Mouse (Mus musculus): ENCODE data around the gene Lenep. TPM values are rescaled to one million over a fixed set of nuclear protein-coding genes. Genes with fewer than 3 reads are reported as not detected.

The Lenep gene
- total and polyA plus RNA-seq, 3 experiments = not detected

GRCm38 (mm10) chr3:89367338-89367737 is 35.3 kb downstream of the Lenep start:
- TF ChIP-seq MAFK (IDR thresholded peaks at IDR 0.05; ENCODE audit: borderline replicate concordance, low read depth, low read length) (no peak), JUND (IDR thresholded peaks at IDR 0.05; ENCODE audit: low read depth, low read length) (no peak), RAD21 (IDR thresholded peaks at IDR 0.05; ENCODE audit: low read depth, low read length) (no peak), GATA1 (IDR thresholded peaks at IDR 0.05; ENCODE audit: low read depth, low read length) (no peak), USF1 (IDR thresholded peaks at IDR 0.05; ENCODE audit: low read depth, low read length) (0 out of 2 replicates have a peak, but pooled peaks have one; percentile 21)
- Histone ChIP-seq H3K4me1 (ENCODE audit: control insufficient read depth in 1 of 2, insufficient read depth in 2 of 2, low read length in 2 of 2) (no peaks in the 10 kb centered on the region), H3K9ac (ENCODE audit: control insufficient read depth, low read depth, low read length, poor library complexity, severe bottlenecking) (no peak overlapping the region), H3K79me2 (ENCODE audit: control insufficient read depth, insufficient read depth, low read length, poor library complexity) (no peaks in the 10 kb centered on the region), H3K4me3 (ENCODE audit: control insufficient read depth in 1 of 2, insufficient read depth in 1 of 2, low read depth in 2 of 2, low read length in 2 of 2) (no peak overlapping the region), H3K36me3 (ENCODE audit: control insufficient read depth in 1 of 2, insufficient read depth in 2 of 2, low read length in 2 of 2) (no peaks in the 10 kb centered on the region), H3K9me3 (replicated peaks; ENCODE audit: insufficient read depth, low read length) (no peaks in the 10 kb centered on the region), H3K27ac (ENCODE audit: control insufficient read depth, low read depth, low read length) (no peak overlapping the region), H3K27me3 (ENCODE audit: control insufficient read depth in 1 of 2, insufficient read depth in 2 of 2, low read length in 2 of 2) (peaks cover 14 to 19% of the 10 kb centered on the region in 2 experiments)
- no peak for DNase-seq (ENCODE audit: low read depth, low spot score)

- Histone ChIP-seq H3K27me3 (ENCODE audit: control insufficient read depth in 1 of 2, insufficient read depth in 2 of 2, low read length in 2 of 2) (peaks cover 14 to 19% of the 10 kb centered on the region in 2 experiments), H3K4me1 (ENCODE audit: control insufficient read depth in 1 of 2, insufficient read depth in 2 of 2, low read length in 2 of 2) (no peaks in the 10 kb centered on the region), H3K27ac (ENCODE audit: control insufficient read depth, low read depth, low read length) (no peak overlapping the region), H3K9ac (ENCODE audit: control insufficient read depth, low read depth, low read length, poor library complexity, severe bottlenecking) (no peak overlapping the region), H3K9me3 (replicated peaks; ENCODE audit: insufficient read depth, low read length) (no peaks in the 10 kb centered on the region), H3K4me3 (ENCODE audit: control insufficient read depth in 1 of 2, insufficient read depth in 1 of 2, low read depth in 2 of 2, low read length in 2 of 2) (no peak overlapping the region), H3K79me2 (ENCODE audit: control insufficient read depth, insufficient read depth, low read length, poor library complexity) (no peaks in the 10 kb centered on the region), H3K36me3 (ENCODE audit: control insufficient read depth in 1 of 2, insufficient read depth in 2 of 2, low read length in 2 of 2) (no peaks in the 10 kb centered on the region)
- DNase-seq (ENCODE audit: low read depth, low spot score) = no peak
- TF ChIP-seq SIN3A (IDR thresholded peaks at IDR 0.05; ENCODE audit: low read length) (no peak), MXI1 (IDR thresholded peaks at IDR 0.05; ENCODE audit: low read depth, low read length) (no peak), ZMIZ1 (IDR thresholded peaks at IDR 0.05; ENCODE audit: low read depth, low read length) (no peak), TCF12 (IDR thresholded peaks at IDR 0.05; ENCODE audit: low read depth, low read length) (no peak), USF1 (IDR thresholded peaks at IDR 0.05; ENCODE audit: low read depth, low read length) (no peak), POLR2AphosphoS2 (IDR thresholded peaks at IDR 0.05; ENCODE audit: low read length) (no peak), GATA1 (IDR thresholded peaks at IDR 0.05; ENCODE audit: low read depth, low read length) (no peak), HCFC1 (IDR thresholded peaks at IDR 0.05; ENCODE audit: low read depth, low read length) (no peak), ZNF384 (IDR thresholded peaks at IDR 0.05; ENCODE audit: low read depth, low read length) (no peak), NRF1 (IDR thresholded peaks at IDR 0.05; ENCODE audit: insufficient read depth, low read depth, low read length, poor library complexity, severe bottlenecking) (no peak), KAT2A (conservative IDR thresholded peaks at IDR 0.05; ENCODE audit: low read depth, low read length) (no peak)
Measured at GRCm38 (mm10) chr3:89365486-89366414, 36.8 kb downstream of the Lenep start.
